Mouse (Mus musculus) adipocyte (in vitro differentiated cells): ENCODE measurements around the gene Rps27l.

Source experiments
- DNase-seq: peaks from one replicate; pipeline ENCODE4 v3.0.0-alpha.2; 2016; ENCODE audit warnings: low spot score

The Rps27l gene

GRCm38 (mm10) chr9:66982085-66982484, 36.2 kb downstream of the Rps27l start:
- no peak for DNase-seq

- no peak for DNase-seq
These were observed 39.5 kb downstream of the Rps27l start for GRCm38 (mm10) chr9:66985377-66985776.

- DNase-seq, result peak; percentile 34
These were observed 42.5 kb downstream of the Rps27l start for GRCm38 (mm10) chr9:66988198-66988887.

GRCm38 (mm10) chr9:66988888-66989414, 43.1 kb downstream of the Rps27l start:
- peak; percentile 83 for DNase-seq

GRCm38 (mm10) chr9:66989581-66989980, 43.7 kb downstream of the Rps27l start:
- peak; percentile 11 for DNase-seq

- DNase-seq, result no peak
These were observed 44.2 kb downstream of the Rps27l start for GRCm38 (mm10) chr9:66990046-66990445.

- DNase-seq, result no peak
These were observed 45.3 kb downstream of the Rps27l start for GRCm38 (mm10) chr9:66991021-66991749.

GRCm38 (mm10) chr9:66991750-66992410, 46.0 kb downstream of the Rps27l start:
- DNase-seq, result no peak
